Mouse (Mus musculus): Measurements from ENCODE around the gene Flot2.
A peak's percentile ranks its signal among the peaks of the same experiment; 100 is the strongest.
"Not testable (repeated sequence)": the region's sequence is repeated elsewhere in the genome, so short reads cannot be mapped to it uniquely, and the experiment has no call there.

Flot2 gene

GRCm38 (mm10) chr11:78037831-78038752 is at the start of gene Flot2:
TSS of gene Flot2 (plus strand) at chr11:78037931.
- DNase-seq, result peak; percentile 68 to 77

- no peak for DNase-seq
Observed at GRCm38 (mm10) chr11:77989071-77989690, 48.5 kb upstream of the Flot2 start.

- no peak for DNase-seq
Observed at GRCm38 (mm10) chr11:77995556-77995955, 42.2 kb upstream of the Flot2 start.

- DNase-seq, result no peak
Observed at GRCm38 (mm10) chr11:78006446-78006845, 31.3 kb upstream of the Flot2 start.

GRCm38 (mm10) chr11:78019676-78020075 is 18.1 kb upstream of the Flot2 start:
- DNase-seq, result peak; percentile 75 to 87

- peak in 1 of 2 experiments; percentile 40 for DNase-seq
Observed at GRCm38 (mm10) chr11:78023607-78024006, 14.1 kb upstream of the Flot2 start.

GRCm38 (mm10) chr11:78029240-78029639 is 8.5 kb upstream of the Flot2 start:
- no peak for DNase-seq

GRCm38 (mm10) chr11:78030600-78030999 is 7.1 kb upstream of the Flot2 start:
- DNase-seq, result no peak

GRCm38 (mm10) chr11:78031389-78031788 is 6.3 kb upstream of the Flot2 start:
- DNase-seq, result no peak

GRCm38 (mm10) chr11:78031947-78032808 is 5.6 kb upstream of the Flot2 start, which contains the start of gene Dhrs13:
TSS of gene Dhrs13 (plus strand) at chr11:78032280.
- DNase-seq, result peak; percentile 96

GRCm38 (mm10) chr11:78032809-78033195 is 4.9 kb upstream of the Flot2 start:
- no peak for DNase-seq

- DNase-seq, result no peak
Observed at GRCm38 (mm10) chr11:78033931-78034617, 3.7 kb upstream of the Flot2 start.

GRCm38 (mm10) chr11:78036791-78037190 is 940 bp upstream of the Flot2 start:
- no peak for DNase-seq

GRCm38 (mm10) chr11:78040878-78041277 is 3.1 kb downstream of the Flot2 start:
- no peak for DNase-seq

- not testable (repeated sequence) for DNase-seq
Observed at GRCm38 (mm10) chr11:78042290-78042870, 4.6 kb downstream of the Flot2 start.

- DNase-seq, result peak; percentile 94 to 96
Observed at GRCm38 (mm10) chr11:78044758-78045251, 7.1 kb downstream of the Flot2 start.

- DNase-seq, result not testable (repeated sequence)
Observed at GRCm38 (mm10) chr11:78048637-78049036, 10.9 kb downstream of the Flot2 start.

- no peak for DNase-seq
Observed at GRCm38 (mm10) chr11:78053078-78053477, 15.3 kb downstream of the Flot2 start.

- DNase-seq, result peak in 1 of 2 experiments; percentile 37
Observed at GRCm38 (mm10) chr11:78056946-78057345, 19.2 kb downstream of the Flot2 start.

GRCm38 (mm10) chr11:78059833-78060757 is 22.4 kb downstream of the Flot2 start:
- peak; percentile 88 to 91 for DNase-seq
